Mouse (Mus musculus): ENCODE measurements around the gene Pcdh9. TPM values are rescaled to one million over a fixed set of nuclear protein-coding genes. Genes with fewer than 3 reads are reported as not detected.

Pcdh9 gene
- polyA plus RNA-seq, 1 experiment from 2014 or later: 0.40 TPM

DNA sequence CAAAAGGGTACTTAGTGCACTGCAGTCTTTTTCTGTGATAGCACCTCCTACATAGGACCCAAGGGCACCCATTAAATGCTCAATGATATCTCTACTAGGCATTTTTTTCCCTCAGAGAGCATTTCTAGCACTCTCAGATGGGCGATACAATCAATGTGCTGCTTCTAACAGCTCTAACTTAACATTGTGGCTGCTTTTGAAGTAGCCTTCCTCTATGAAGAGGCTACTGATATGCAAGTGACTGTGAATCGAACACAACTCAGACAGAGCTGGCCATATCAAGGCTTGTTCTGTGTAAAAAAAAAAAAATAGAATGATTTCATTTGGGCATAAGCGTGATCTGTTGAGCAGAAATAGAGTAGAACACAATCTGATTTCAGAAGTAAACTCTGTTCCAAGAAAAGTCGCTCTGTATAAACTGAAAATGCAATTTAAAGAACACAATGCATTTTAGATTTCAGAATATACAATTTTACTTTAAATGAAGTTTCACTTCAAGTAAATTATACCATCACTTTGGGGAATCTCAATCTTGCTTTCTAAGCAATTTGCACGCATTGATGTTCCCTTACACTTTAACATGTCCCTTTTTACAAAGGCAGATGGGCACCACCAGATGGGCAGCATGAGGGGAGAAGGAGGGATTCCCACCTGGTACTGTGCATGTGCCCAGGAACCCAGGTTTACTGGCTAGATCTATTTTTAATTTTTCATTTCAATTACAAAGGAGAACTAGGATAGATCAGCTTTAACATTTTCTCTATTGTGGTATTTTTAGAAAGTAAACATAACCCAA, 215.0 kb downstream of the Pcdh9 start:
- Histone ChIP-seq H3K4me2 (no peak overlapping the region), H3K27me3 (no peaks in the 10 kb centered on the region), H3K36me3 (replicated peaks) (no peaks in the 10 kb centered on the region), H3K4me1 (replicated peaks) (no peaks in the 10 kb centered on the region), H3K9me3 (replicated peaks) (no peaks in the 10 kb centered on the region), H3K9ac (no peak overlapping the region), H3K4me3 (replicated peaks) (no peak overlapping the region), H3K27ac (replicated peaks) (no peak overlapping the region)
- WGBS (ENCODE audit: insufficient replicate concordance): 59% methylated on average over 5 of the region's 5 CpGs
- no peak for ATAC-seq (ENCODE audit: insufficient read depth)

- Histone ChIP-seq H3K27me3 (no peaks in the 10 kb centered on the region), H3K4me1 (replicated peaks) (no peaks in the 10 kb centered on the region), H3K4me3 (replicated peaks) (no peak overlapping the region), H3K4me2 (no peak overlapping the region), H3K36me3 (replicated peaks) (no peaks in the 10 kb centered on the region), H3K9ac (no peak overlapping the region), H3K9me3 (replicated peaks) (no peaks in the 10 kb centered on the region), H3K27ac (replicated peaks) (no peak overlapping the region)
- 50% methylated on average over 9 of the region's 9 CpGs for WGBS (ENCODE audit: insufficient replicate concordance)
- no peak for ATAC-seq (ENCODE audit: insufficient read depth)
Measured at GRCm38 (mm10) chr14:93653986-93654757, 236.3 kb downstream of the Pcdh9 start.

DNA sequence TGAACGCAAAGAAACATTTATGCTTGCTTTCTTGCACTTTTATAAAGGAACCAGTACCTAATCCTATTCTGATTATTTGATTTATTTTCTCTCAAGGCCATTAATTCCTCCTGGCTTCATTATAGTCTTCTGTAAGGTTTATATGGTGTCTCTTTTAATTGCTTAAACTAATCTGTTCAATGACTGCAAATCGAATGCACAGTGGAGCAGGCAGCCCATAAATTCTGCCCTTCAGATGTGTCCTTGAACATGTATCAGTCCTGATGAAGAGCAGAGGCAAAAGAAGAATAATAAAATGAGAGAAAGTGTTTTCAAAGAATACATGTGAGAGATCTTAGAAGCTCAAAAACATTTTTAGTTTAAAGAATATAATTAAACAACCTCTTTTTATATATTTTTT, 263.2 kb downstream of the Pcdh9 start:
- ATAC-seq (ENCODE audit: insufficient read depth): no peak
- no peak overlapping the region for H3K4me3 ChIP-seq (replicated peaks)
- H3K9me3 ChIP-seq (replicated peaks): no peaks in the 10 kb centered on the region
- H3K36me3 ChIP-seq (replicated peaks): no peaks in the 10 kb centered on the region
- H3K9ac ChIP-seq: no peak overlapping the region
- no peaks in the 10 kb centered on the region for H3K27me3 ChIP-seq
- H3K27ac ChIP-seq (replicated peaks): no peak overlapping the region
- H3K4me1 ChIP-seq (replicated peaks): no peaks in the 10 kb centered on the region
- H3K4me2 ChIP-seq: no peak overlapping the region
- WGBS (ENCODE audit: insufficient replicate concordance): 58% methylated on average over 2 of the region's 2 CpGs

DNA sequence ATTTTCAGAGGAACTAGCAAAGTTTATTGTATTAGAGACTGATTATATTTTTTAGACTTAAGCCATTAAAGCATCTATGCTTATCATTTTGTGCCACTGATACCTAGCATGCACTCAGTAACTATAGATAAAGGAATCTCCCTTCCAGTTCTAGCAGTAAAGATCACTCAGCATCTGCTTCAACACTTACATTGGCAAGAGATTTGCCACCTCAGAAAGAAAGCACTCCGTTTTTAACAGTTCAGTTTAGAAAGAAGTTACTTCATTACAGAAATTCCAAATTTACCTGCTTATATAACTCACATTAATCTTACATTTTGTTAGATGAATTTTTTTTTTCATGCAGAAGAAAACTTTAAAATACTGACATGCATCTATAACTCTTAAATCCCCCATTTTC, 266.3 kb downstream of the Pcdh9 start:
- Histone ChIP-seq H3K4me3 (replicated peaks) (no peak overlapping the region), H3K4me2 (no peak overlapping the region), H3K9me3 (replicated peaks) (no peaks in the 10 kb centered on the region), H3K4me1 (replicated peaks) (no peaks in the 10 kb centered on the region), H3K27ac (replicated peaks) (no peak overlapping the region), H3K9ac (no peak overlapping the region), H3K27me3 (no peaks in the 10 kb centered on the region), H3K36me3 (replicated peaks) (no peaks in the 10 kb centered on the region)
- ATAC-seq (ENCODE audit: insufficient read depth): no peak
- 45% methylated on average over 1 of the region's 1 CpGs for WGBS (ENCODE audit: insufficient replicate concordance)

GRCm38 (mm10) chr14:93621211-93621610, 269.3 kb downstream of the Pcdh9 start:
- H3K27me3 ChIP-seq: no peaks in the 10 kb centered on the region
- no peaks in the 10 kb centered on the region for H3K36me3 ChIP-seq (replicated peaks)
- H3K4me3 ChIP-seq (replicated peaks): no peak overlapping the region
- no peak overlapping the region for H3K4me2 ChIP-seq
- WGBS (ENCODE audit: insufficient replicate concordance): 59% methylated on average over 9 of the region's 9 CpGs
- no peak overlapping the region for H3K27ac ChIP-seq (replicated peaks)
- no peaks in the 10 kb centered on the region for H3K9me3 ChIP-seq (replicated peaks)
- ATAC-seq (ENCODE audit: insufficient read depth): no peak
- no peaks in the 10 kb centered on the region for H3K4me1 ChIP-seq (replicated peaks)
- no peak overlapping the region for H3K9ac ChIP-seq

DNA sequence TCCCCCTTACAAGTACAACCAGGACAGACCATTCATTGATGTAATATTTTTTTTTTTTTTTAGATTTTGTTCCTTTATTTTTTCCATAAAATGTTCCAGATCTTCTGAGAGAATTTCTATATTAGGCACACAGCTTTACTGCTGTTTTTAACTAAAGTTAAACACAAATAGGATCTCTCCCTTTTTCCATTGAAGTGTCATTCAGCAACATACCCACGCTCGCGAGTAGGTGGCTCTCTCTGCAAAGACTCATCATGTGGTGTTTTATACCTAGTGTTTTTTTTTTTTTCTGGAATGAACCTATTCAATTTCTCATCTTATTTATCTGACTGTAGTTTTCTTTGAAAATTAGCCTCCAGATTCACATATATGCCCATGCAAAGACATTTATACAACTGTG, 282.9 kb downstream of the Pcdh9 start:
- Histone ChIP-seq H3K9me3 (replicated peaks) (no peaks in the 10 kb centered on the region), H3K4me3 (replicated peaks) (no peak overlapping the region), H3K4me1 (replicated peaks) (no peaks in the 10 kb centered on the region), H3K36me3 (replicated peaks) (no peaks in the 10 kb centered on the region), H3K27me3 (no peaks in the 10 kb centered on the region), H3K27ac (replicated peaks) (no peak overlapping the region), H3K9ac (no peak overlapping the region), H3K4me2 (no peak overlapping the region)
- WGBS (ENCODE audit: insufficient replicate concordance): 75% methylated on average over 3 of the region's 3 CpGs
- ATAC-seq (ENCODE audit: insufficient read depth): no peak

DNA sequence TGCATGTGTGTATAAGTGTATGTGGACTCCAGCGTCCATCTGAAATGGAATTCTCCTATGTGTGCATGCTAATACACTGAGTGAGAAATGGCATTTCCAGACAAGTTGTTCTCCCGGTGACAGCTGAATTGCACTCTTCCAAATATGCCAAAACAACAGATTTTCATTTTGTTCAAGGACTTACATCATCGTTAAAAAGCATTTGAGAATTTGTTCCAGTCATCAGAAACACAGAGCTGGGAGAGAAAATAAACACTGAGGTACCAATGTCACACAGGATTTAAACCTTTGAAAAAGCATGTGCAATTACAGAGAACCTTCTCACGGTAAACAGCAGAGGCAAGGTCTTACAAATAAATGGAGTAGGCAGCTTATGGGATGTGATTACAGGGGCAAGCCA, 290.5 kb downstream of the Pcdh9 start:
- 63% methylated on average over 4 of the region's 4 CpGs for WGBS (ENCODE audit: insufficient replicate concordance)
- H3K4me1 ChIP-seq (replicated peaks): no peaks in the 10 kb centered on the region
- ATAC-seq (ENCODE audit: insufficient read depth): no peak
- no peaks in the 10 kb centered on the region for H3K9me3 ChIP-seq (replicated peaks)
- no peaks in the 10 kb centered on the region for H3K27me3 ChIP-seq
- no peak overlapping the region for H3K4me3 ChIP-seq (replicated peaks)
- H3K36me3 ChIP-seq (replicated peaks): no peaks in the 10 kb centered on the region
- no peak overlapping the region for H3K4me2 ChIP-seq
- no peak overlapping the region for H3K27ac ChIP-seq (replicated peaks)
- H3K9ac ChIP-seq: no peak overlapping the region

DNA sequence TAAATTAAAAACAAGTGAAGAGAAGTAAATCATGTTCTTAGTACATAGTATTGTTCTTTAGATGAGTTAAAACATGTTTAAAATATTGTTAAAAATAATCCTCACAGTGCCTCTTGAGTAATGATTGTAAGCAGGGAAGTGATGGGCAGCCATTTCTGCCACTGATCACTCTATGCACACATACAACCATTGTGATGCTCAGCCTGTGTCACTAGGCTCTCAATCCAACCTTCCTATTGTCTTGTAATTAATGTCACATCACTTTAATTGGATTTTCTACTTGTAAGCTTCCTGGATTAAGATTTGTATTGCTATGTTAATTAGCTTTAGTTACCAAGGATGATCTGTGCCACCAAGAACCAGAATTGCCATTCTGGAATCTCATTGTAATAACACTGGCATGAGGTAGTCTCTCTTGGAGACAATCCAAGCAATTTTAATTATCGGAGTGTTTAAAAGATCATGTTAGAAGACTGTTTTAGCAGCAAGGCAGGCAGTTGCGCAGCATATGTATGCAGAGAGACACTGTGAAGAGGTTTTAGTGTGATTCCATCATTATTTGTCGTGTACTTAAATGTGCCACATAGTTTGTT, 305.0 kb downstream of the Pcdh9 start:
- 48% methylated on average over 3 of the region's 3 CpGs for WGBS (ENCODE audit: insufficient replicate concordance)
- Histone ChIP-seq H3K4me3 (replicated peaks) (no peak overlapping the region), H3K4me2 (no peak overlapping the region), H3K9me3 (replicated peaks) (no peaks in the 10 kb centered on the region), H3K9ac (no peak overlapping the region), H3K27ac (replicated peaks) (no peak overlapping the region), H3K36me3 (replicated peaks) (no peaks in the 10 kb centered on the region), H3K27me3 (no peaks in the 10 kb centered on the region), H3K4me1 (replicated peaks) (no peaks in the 10 kb centered on the region)
- ATAC-seq (ENCODE audit: insufficient read depth): no peak

DNA sequence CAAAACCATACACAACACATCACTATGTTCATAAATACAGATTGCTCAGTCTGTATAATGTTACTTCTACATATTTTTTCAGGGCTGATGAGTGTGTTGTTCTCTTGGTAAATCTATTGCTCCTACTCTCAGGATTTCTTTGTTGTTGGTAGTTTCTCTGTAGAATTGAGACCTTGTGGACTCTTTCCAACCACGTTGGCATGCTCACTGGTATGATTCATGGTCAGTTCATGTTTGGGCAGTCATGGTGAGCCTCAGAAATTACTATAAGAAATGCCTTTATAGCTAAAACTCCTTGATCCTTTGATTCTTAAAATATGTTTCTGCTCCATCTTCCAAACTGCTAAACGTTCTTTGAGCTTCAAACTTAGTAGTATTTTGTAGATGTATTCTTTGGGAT, 326.1 kb downstream of the Pcdh9 start:
- Histone ChIP-seq H3K27me3 (no peaks in the 10 kb centered on the region), H3K4me3 (replicated peaks) (no peak overlapping the region), H3K9me3 (replicated peaks) (no peaks in the 10 kb centered on the region), H3K9ac (no peak overlapping the region), H3K27ac (replicated peaks) (no peak overlapping the region), H3K36me3 (replicated peaks) (no peaks in the 10 kb centered on the region), H3K4me1 (replicated peaks) (no peaks in the 10 kb centered on the region), H3K4me2 (no peak overlapping the region)
- ATAC-seq (ENCODE audit: insufficient read depth): no peak
- WGBS (ENCODE audit: insufficient replicate concordance): 39% methylated on average over 2 of the region's 2 CpGs

GRCm38 (mm10) chr14:93561577-93561976, 328.9 kb downstream of the Pcdh9 start:
- no peak overlapping the region for H3K9ac ChIP-seq
- no peak overlapping the region for H3K4me3 ChIP-seq (replicated peaks)
- H3K27ac ChIP-seq (replicated peaks): no peak overlapping the region
- H3K9me3 ChIP-seq (replicated peaks): no peaks in the 10 kb centered on the region
- ATAC-seq (ENCODE audit: insufficient read depth): no peak
- no peaks in the 10 kb centered on the region for H3K4me1 ChIP-seq (replicated peaks)
- no peak overlapping the region for H3K4me2 ChIP-seq
- 62% methylated on average over 1 of the region's 1 CpGs for WGBS (ENCODE audit: insufficient replicate concordance)
- H3K27me3 ChIP-seq: no peaks in the 10 kb centered on the region
- no peaks in the 10 kb centered on the region for H3K36me3 ChIP-seq (replicated peaks)

DNA sequence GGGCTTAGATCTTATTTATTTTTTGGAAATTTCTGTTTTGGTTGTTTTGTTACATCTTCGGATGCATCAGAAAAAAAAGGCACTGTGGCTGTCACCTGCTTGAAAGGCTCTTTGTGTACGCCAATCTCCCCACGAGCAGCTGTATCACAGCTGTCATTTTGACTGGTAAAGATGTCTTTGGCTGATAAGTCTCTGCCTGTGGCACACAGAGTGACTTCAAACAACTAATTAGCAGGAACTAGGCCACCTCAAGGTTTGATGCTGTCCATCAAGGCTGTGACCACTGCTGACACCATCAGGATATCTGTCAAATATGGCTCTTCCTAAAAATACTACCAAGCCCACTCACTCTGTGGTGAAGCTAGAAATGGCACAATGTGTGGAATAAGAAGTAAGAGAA, 336.7 kb downstream of the Pcdh9 start:
- Histone ChIP-seq H3K4me2 (no peak overlapping the region), H3K27ac (replicated peaks) (no peak overlapping the region), H3K36me3 (replicated peaks) (no peaks in the 10 kb centered on the region), H3K27me3 (no peaks in the 10 kb centered on the region), H3K9me3 (replicated peaks) (no peaks in the 10 kb centered on the region), H3K9ac (no peak overlapping the region), H3K4me1 (replicated peaks) (no peaks in the 10 kb centered on the region), H3K4me3 (replicated peaks) (no peak overlapping the region)
- 35% methylated on average over 3 of the region's 3 CpGs for WGBS (ENCODE audit: insufficient replicate concordance)
- ATAC-seq (ENCODE audit: insufficient read depth): no peak
